Mouse (Mus musculus) gastrocnemius, postnatal 14 days (tissue): ENCODE measurements around the gene Ccng1. TPM values are rescaled to one million over a fixed set of nuclear protein-coding genes. Genes with fewer than 3 reads are reported as not detected.
A peak's percentile ranks its signal among the peaks of the same experiment; 100 is the strongest.
"Not testable (repeated sequence)": the region's sequence is repeated elsewhere in the genome, so short reads cannot be mapped to it uniquely, and the experiment has no call there.

Experiments used
- DNase-seq: peaks from one replicate; pipeline ENCODE4 v3.0.0; 2021; ENCODE audit warnings: mixed read lengths
- intact Hi-C: fragments of 180-260 bp; cut with DNase I; formaldehyde crosslinking; loops from one replicate; pipeline ENCODE4 v1.15.1; 2025; ENCODE audit warnings: low total_unique reads
- total RNA-seq, 2 experiments: library from RNA; stranded (reverse); gene quantifications; 2 replicates each; pipeline ENCODE4 v1.2.3; 2021

Gene Ccng1
- total RNA-seq, 2 experiments from 2014 or later = 579 to 591 TPM

DNA sequence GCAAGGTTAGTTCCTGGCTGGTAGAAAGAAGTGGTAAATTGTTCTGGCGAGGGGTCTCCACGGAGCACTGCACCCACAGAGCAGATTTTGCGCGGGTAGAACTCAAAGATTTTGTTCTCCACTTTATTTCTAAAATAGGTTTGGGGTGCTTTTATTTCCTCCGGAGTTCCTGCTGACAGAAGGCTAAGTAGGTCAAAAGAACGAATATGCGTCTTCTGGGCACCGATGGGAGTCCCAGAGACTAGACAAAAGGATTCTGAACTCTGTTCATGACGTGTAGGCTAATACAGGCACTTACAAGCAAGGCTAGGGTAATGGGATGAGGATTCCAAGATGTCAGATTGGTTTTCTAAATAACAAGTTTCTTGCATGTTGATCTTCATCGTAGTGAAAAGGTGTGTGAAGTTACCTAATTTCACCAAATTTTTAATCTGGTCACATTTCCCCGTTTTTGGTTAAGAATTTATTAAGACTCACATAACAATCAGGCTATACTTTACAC, 20.8 kb downstream of the Ccng1 start:
- intact Hi-C loops = no loop called here
- no peak for DNase-seq

DNA sequence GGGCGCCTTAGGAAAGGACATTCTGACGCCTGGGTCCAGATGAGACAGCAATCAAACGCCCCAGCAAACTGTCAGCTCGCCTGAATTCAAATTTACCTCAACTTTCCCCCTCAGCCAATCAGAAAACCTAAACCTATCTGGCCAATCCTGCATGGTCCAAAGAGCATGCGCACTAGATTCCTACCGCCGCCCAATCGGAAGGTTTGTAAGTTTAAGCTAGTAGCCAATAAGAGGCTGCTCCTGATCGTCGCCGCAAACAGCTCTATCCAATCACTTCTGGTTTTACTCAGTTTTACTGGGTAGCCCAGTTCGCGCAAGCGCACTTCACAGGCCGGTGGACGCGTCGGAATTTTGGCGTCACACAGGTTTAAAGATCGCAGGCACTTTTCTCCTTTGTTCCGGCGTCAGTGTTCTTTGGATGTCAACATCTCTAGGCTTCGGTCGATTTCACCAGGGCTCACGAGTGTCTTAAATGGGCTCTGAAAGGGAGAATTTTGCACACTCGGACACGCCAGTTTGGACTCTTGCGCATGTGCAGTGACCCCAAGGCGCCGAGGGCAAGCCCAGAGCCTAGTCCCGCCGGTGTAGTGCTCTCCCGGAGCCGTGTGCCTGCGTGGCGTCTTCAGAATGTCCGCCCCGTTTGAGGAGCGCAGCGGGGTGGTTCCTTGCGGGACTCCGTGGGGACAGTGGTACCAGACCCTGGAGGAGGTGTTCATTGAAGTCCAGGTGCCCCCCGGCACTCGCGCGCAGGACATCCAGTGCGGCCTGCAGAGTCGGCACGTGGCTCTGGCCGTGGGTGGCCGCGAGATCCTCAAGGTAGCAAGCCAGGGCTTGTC, 21.6 kb downstream of the Ccng1 start, which contains the start of the genes Hmmr and Nudcd2:
Gene Hmmr, minus strand, starts transcription at position 84 of the 836 bp plus-strand sequence.
Gene Nudcd2, plus strand, starts transcription at position 329 of the 836 bp plus-strand sequence.
- peak; percentile 90 for DNase-seq

DNA sequence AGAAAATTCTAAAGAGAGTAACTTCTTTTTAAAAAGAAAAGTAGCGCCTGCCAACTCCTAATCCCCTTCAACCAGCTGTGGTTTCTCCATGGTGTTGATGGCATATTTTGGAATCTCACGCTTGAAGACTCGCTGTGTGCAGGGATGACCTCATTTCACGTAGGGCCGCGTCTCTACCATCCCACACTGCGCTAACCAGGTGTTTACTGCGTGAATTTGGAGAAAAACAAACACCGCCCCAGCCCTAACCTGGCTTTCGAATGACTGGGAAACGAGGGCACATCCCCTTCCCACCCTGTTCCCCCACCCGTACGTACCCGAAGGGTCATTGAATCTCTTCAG, 22.1 kb downstream of the Ccng1 start:
- DNase-seq = no peak
- intact Hi-C loops = no loop called here

More for the DNA sequence above, 21.6 kb downstream of the Ccng1 start, which contains the start of the genes Hmmr and Nudcd2:
- intact Hi-C loops = no loop called here

DNA sequence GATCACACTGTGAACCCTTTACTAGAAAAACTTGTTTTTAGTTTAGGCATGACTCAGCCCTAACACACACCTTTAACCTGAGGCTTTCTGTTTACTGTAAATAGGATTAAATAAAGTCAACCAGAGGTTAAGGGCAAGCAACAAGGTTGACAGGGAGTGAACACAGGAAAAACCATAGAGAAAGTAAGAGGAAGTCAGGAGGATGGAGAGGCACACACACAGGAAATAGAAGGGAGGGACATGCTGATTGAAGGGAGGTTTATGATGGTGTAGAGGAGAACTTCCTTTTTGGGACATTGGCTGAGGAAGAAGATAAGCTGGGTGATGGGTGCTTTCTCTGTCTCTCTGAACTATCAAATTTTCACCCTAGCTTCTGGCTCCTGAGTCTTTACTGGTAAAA, 36.8 kb downstream of the Ccng1 start:
- intact Hi-C loops = no loop called here
- DNase-seq = no peak

DNA sequence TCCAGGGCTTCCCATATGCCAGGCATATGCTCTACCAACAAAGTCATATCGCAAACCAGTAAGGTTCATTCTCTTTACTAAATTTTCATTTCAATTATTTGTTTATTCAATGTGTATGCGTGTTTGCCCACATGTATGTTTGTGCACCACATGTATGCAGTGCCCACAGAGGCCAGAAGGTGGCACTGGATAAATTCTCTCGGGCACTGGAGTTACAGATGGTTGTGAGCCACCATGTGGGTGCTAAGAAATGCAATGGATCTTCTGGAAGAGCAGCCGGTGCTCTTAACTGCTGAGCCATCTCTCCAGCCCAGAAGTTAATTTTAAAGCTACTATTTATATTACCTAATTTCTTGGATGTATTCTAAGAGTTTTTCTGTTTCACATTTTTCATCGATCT, 39.6 kb downstream of the Ccng1 start:
- no peak for DNase-seq
- intact Hi-C loops = no loop called here

DNA sequence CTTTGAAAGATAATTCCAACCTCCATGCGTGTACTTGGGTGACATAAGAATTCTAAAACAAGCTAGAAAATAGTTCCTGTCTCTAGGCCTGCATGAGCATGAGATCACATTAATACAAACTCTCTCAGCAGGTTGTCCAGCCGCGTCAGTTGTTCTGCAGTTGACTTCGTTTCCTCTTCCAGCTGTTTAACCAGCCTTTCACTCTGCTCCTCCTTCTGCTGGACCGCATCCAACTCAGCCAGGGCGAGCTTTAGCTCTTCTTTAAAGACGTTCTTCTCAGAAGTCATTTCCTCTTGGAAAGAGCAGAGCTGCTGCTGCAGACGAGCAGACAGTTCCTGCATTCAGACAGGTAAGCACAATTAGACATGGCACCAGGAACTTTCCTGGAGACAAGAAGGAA, 41.3 kb downstream of the Ccng1 start:
- intact Hi-C loops = no loop called here
- no peak for DNase-seq

DNA sequence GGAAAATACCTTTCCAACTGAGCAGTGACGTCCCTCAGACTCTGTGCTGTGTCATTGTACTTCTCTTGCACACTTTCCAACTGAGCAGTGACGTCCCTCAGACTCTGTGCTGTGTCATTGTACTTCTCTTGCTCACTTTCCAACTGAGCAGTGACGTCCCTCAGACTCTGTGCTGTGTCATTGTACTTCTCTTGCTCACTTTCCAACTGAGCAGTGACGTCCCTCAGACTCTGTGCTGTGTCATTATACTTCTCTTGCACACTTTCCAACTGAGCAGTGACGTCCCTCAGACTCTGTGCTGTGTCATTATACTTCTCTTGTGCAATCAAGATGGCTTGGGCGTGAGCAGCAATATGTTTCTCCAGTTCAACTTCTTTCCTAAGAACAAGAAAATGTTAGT, 45.2 kb downstream of the Ccng1 start:
- DNase-seq, intact Hi-C loops: not testable (repeated sequence)

Other genes starting within 250 kb of the Ccng1 start
- gene Mat2b, start 60.1 kb downstream of the Ccng1 start, total RNA-seq = 10 to 100 TPM; 50.2 to 53.9 TPM
- gene Hmmr, start 21.9 kb downstream of the Ccng1 start, total RNA-seq = 1 to 10 TPM; 1.8 to 1.9 TPM
- 10 to 100 TPM; 14.3 to 20.1 TPM for gene Nudcd2, start 21.6 kb downstream of the Ccng1 start, total RNA-seq